Mouse (Mus musculus): ENCODE data around the gene Thsd1.

GRCm38 (mm10) chr8:22193432-22194010, 33.6 kb upstream of the Thsd1 start:
- TF ChIP-seq CTCF (IDR thresholded peaks at IDR 0.05), result no peak
- TF ChIP-seq POLR2A (IDR thresholded peaks at IDR 0.05; ENCODE audit: insufficient read depth, low read depth, low read length), result no peak
